Mouse (Mus musculus) stomach, embryonic 14.5 days (tissue): ENCODE data around the gene Usf2. TPM values are rescaled to one million over a fixed set of nuclear protein-coding genes. Genes with fewer than 3 reads are reported as not detected.

Source experiments
- ATAC-seq: fragments of 200-750 bp; cut with Nextera tagmentation; 2 replicates; pipeline ENCODE4 v1.8.0; 2017; ENCODE audit warnings: low read depth, moderate TSS enrichment; ENCODE audit not compliant: insufficient number of reproducible peaks, insufficient read depth, low FRiP score
- H3K27ac ChIP-seq: fragments of 300-500 bp; sonication (generic); 2 replicates; pipeline ENCODE4 v1.5.1; 2014; ENCODE audit warnings: mild to moderate bottlenecking, low read length, moderate library complexity, mixed read lengths
- H3K27me3 ChIP-seq: fragments of 300-500 bp; sonication (generic); 2 replicates; pipeline ENCODE4 v1.6.1; 2014; ENCODE audit warnings: low read length, control low read depth, mixed read lengths; ENCODE audit not compliant: control insufficient read depth, insufficient read depth
- H3K36me3 ChIP-seq: fragments of 300-500 bp; sonication (generic); 2 replicates; pipeline ENCODE4 v1.6.1; 2014; ENCODE audit warnings: mild to moderate bottlenecking, control low read depth, low read length, moderate library complexity, mixed read lengths; ENCODE audit not compliant: control insufficient read depth, insufficient read depth
- H3K4me1 ChIP-seq: fragments of 300-500 bp; sonication (generic); 2 replicates; pipeline ENCODE4 v1.6.1; 2014; ENCODE audit warnings: low read length, control low read depth, mixed read lengths; ENCODE audit not compliant: control insufficient read depth, insufficient read depth
- H3K4me2 ChIP-seq: fragments of 300-500 bp; sonication (generic); replicated peaks from 2 replicates; pipeline ENCODE4 v1.6.1; 2014; ENCODE audit warnings: low read depth, low read length, control low read depth
- H3K4me3 ChIP-seq: fragments of 300-500 bp; sonication (generic); 2 replicates; pipeline ENCODE4 v1.5.1; 2014; ENCODE audit warnings: low read depth, low read length, control low read depth
- H3K9ac ChIP-seq: fragments of 300-500 bp; sonication (generic); replicated peaks from 2 replicates; pipeline ENCODE4 v1.6.1; 2014; ENCODE audit warnings: low read depth, mild to moderate bottlenecking, control low read depth, low read length, moderate library complexity, mixed read lengths
- H3K9me3 ChIP-seq: fragments of 300-500 bp; sonication (generic); 2 replicates; pipeline ENCODE4 v1.6.1; 2016; ENCODE audit warnings: low read depth, low read length, control low read depth; ENCODE audit not compliant: control insufficient read depth
- WGBS: fragments of 180-500 bp; shearing (Covaris S2); extraction: QIAGEN DNeasy Blood & Tissue Kit; methylation state at CpG from one replicate; pipeline ENCODE4 v1.1.7; 2014; 5-methylcytosine and 5-hydroxymethylcytosine counted together
- polyA plus RNA-seq: library from polyadenylated mRNA; unstranded; fragments of >200 nt; fragmentation: Nextera tagmentation; extraction: Ambion mirVana; gene quantifications from 2 replicates; pipeline ENCODE4 v1.2.1, GENCODE M21; 2014

Gene Usf2
- 21.4 and 29.1 TPM in 2 replicates for polyA plus RNA-seq

DNA sequence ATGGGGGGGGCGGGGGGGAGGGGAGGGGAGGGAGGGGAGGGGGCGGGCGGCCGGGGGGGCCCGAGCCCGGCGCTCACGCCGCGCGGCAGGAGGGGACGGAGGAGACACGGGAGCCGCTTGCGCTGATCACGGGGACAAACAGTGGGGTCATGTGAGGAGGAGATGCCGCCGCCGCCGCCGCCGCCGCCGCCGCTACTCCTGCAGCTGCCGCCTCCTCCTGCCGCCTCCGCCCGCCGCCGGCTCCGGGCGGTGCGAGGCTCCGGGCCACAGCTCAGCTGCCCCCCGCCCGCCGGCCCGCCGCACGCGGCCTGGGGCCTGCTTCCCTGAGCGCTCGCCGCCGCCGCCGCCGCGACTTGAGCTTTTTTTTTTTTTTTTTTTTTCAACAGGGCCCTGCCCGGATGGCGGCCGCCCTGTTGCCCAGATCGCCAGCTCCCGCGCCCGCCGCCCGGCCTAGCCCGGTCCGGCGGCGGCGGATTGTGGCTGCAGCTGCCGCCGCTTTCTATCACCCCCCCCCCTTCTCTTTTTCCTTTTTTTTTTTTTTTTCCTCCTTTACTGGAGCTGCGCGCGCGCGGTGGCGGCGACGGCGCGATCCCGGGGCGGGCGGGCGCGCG, at the start of gene Usf2:
Gene Usf2 (minus strand): TSS at position 48 of the 611 bp plus-strand sequence.
- peaks cover 37% of the 10 kb centered on the region for H3K36me3 ChIP-seq
- H3K4me3 ChIP-seq: peak within 1 kb of the TSS; percentile 95
- H3K27me3 ChIP-seq: no peaks in the 10 kb centered on the region
- no peaks in the 10 kb centered on the region for H3K9me3 ChIP-seq
- peak within 1 kb of the TSS; percentile 83 for H3K4me2 ChIP-seq
- WGBS: under 1% methylated on average over 31 of the region's 82 CpGs
- H3K9ac ChIP-seq: peak within 1 kb of the TSS; percentile 99
- peak; percentile 34; the same call in 1 of the 2 replicates for ATAC-seq
- peaks cover 11% of the 10 kb centered on the region; the same call in 1 of the 2 replicates for H3K4me1 ChIP-seq
- H3K27ac ChIP-seq: peak within 1 kb of the TSS; percentile 98

DNA sequence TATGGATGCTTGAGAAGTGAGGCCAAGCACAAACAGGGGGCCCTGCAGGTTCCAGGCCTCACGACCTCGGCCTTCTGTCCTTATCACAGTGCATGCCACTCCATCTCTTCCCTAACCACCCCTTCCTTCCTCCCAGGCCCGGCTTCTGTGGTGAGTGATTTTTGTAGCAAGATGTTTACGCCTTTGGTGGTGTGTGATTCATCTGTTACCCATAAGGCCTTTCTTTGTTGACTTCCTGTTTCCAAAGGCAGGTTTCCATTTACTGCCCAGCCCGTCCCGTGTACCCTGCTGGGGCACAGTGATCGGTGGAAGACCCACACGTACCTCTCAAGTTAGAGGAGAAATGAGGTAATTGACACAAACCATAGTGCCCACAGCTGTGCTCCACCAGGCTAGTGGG, 46.0 kb upstream of the Usf2 start:
- no peak overlapping the region for H3K9ac ChIP-seq
- 66% methylated on average over 8 of the region's 8 CpGs for whole genome bisulfite sequencing
- no peak for ATAC-seq
- no peak overlapping the region for H3K4me2 ChIP-seq
- H3K27ac ChIP-seq: no peak overlapping the region
- H3K36me3 ChIP-seq: no peaks in the 10 kb centered on the region
- H3K9me3 ChIP-seq: no peaks in the 10 kb centered on the region
- peaks cover 11% of the 10 kb centered on the region; the same call in 1 of the 2 replicates for H3K4me1 ChIP-seq
- no peak overlapping the region for H3K4me3 ChIP-seq
- no peaks in the 10 kb centered on the region for H3K27me3 ChIP-seq

DNA sequence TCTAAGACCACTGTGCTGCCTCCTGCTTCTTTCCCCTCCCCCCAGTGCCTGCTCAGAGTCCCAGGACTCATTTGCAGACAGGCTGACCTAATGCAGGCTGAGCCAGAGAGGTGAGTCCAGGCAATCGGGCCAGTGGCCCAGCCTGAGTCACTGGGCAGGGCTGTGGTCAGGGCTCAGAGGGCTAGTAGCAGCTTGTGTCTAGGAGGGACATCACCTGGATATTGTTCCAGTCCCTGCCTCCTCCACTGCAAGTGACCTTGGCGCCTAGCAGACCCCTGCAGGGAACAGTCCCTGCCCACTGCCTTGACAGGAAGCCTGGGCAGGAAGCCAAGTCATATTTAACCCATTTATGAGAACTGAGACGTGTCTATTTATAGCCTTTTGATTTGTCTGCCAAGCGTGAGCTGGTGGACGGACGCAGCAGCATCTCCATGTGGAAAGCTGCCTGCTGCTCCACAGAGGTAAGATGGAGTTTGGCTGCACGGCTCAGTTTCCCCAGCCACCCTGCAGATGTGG, 44.0 kb upstream of the Usf2 start:
- no peak overlapping the region for H3K4me3 ChIP-seq
- peak overlapping the region; percentile 21; the same call in 1 of the 2 replicates for H3K27ac ChIP-seq
- ATAC-seq: peak; percentile 86; the same call in 1 of the 2 replicates
- H3K36me3 ChIP-seq: no peaks in the 10 kb centered on the region
- 12% methylated on average over 7 of the region's 7 CpGs for WGBS
- H3K9ac ChIP-seq: no peak overlapping the region
- H3K27me3 ChIP-seq: no peaks in the 10 kb centered on the region
- peaks cover 11% of the 10 kb centered on the region; the same call in 1 of the 2 replicates for H3K4me1 ChIP-seq
- H3K9me3 ChIP-seq: no peaks in the 10 kb centered on the region
- no peak overlapping the region for H3K4me2 ChIP-seq

DNA sequence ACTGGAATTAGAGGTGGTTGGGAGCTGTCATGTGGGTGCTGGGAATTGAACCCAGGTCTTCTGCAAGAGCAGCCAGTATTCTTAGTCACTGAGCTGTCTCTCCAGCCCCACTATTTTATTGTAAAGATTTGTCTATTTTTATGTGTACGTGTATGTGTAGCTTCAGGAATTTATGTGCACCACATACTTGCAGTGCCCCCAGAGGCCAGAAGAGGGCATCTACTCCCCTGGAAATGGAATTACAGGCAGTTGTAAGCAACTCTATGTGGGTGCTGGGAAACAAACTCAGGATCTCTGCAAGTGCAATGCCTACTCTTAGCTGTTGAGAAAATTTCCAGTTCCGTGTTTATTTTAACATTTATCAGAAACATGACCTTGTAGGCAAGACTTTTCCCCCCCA, 39.9 kb upstream of the Usf2 start:
- Histone ChIP-seq H3K4me1 (peaks cover 11% of the 10 kb centered on the region; the same call in 1 of the 2 replicates), H3K9me3 (no peaks in the 10 kb centered on the region), H3K27me3 (no peaks in the 10 kb centered on the region), H3K36me3 (no peaks in the 10 kb centered on the region), H3K27ac (no peak overlapping the region), H3K9ac (no peak overlapping the region), H3K4me3 (no peak overlapping the region), H3K4me2 (no peak overlapping the region)
- 87% methylated on average over 2 of the region's 2 CpGs for WGBS
- no peak for ATAC-seq

DNA sequence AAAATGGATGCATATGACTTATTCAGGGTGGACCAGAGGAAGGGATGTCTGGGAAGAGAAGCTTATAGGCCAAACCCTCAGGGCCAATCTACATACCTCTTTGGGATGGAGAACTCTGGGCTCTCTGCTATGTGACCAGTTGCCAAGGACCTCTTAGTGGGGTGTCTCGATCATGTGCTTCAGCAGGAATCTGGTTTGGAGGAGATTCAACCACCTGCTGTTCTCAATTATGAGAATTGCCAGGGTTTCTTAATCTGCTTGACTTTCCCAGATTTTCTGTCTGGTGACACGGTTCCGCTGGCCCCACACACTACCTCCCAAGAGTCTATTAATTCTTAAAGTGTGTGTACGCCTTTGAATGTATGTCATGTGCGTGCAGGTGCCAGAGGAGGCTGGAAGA, 37.4 kb upstream of the Usf2 start:
- H3K27me3 ChIP-seq: no peaks in the 10 kb centered on the region
- no peak overlapping the region for H3K4me3 ChIP-seq
- ATAC-seq: no peak
- no peaks in the 10 kb centered on the region for H3K9me3 ChIP-seq
- H3K4me1 ChIP-seq: no peaks in the 10 kb centered on the region
- WGBS: 85% methylated on average over 5 of the region's 5 CpGs
- H3K9ac ChIP-seq: no peak overlapping the region
- no peaks in the 10 kb centered on the region for H3K36me3 ChIP-seq
- no peak overlapping the region for H3K27ac ChIP-seq
- no peak overlapping the region for H3K4me2 ChIP-seq

DNA sequence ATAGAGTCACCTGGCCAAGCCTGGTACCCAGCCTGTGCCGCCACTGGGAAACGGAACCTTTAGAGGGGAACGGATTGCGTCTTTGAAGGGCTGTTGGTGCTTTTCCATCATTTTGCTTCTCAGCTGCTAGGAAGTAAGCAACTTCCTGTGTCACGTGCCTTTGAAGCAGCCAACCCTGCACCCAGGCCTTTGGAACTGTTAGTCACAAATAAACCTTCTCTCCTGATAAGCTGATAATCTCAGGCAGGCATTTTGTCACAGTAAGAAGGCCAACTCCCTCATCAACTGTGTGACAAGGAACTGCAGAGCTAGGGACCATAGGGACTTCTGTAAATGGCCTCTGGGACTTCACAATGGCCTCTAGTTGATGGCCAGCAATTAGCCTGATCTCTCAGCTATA, 35.5 kb upstream of the Usf2 start:
- ATAC-seq: no peak
- 70% methylated on average over 5 of the region's 5 CpGs for WGBS
- H3K27me3 ChIP-seq: no peaks in the 10 kb centered on the region
- H3K36me3 ChIP-seq: no peaks in the 10 kb centered on the region
- no peaks in the 10 kb centered on the region for H3K4me1 ChIP-seq
- no peak overlapping the region for H3K4me3 ChIP-seq
- H3K9ac ChIP-seq: no peak overlapping the region
- no peak overlapping the region for H3K4me2 ChIP-seq
- no peak overlapping the region for H3K27ac ChIP-seq
- no peaks in the 10 kb centered on the region for H3K9me3 ChIP-seq

DNA sequence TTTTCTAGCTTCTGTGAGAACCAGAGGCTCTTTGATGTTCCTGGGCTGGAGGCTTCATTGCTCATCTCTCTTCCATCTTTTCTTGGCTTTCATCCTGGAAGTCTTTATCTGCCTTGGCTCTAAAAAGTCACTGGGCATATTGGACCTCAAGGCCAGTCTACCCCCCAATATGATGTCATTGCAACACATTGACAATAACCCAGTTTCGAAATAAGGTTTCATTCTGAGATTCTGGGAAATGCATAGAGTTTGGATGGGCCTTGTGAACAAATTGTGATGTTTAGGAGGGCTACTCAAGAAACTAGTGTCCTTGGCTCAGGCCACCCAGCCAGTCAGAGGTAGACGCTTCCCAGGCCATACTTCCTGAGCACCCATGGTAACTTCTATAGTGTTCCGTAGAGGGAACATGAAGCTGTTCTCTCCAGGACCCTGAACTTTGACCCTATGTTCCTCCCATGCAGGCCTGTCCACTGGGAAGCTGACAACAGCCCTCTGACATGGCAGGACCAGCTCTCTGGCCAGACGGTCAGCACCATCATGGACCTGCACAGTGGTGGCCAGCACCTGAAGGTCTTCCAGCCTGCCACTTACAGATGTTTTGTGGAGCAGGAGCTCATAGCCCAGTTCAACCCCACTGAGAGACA, 32.0 kb upstream of the Usf2 start:
- no peak for ATAC-seq
- Histone ChIP-seq H3K27ac (no peak overlapping the region), H3K4me3 (no peak overlapping the region), H3K36me3 (no peaks in the 10 kb centered on the region), H3K9ac (no peak overlapping the region), H3K9me3 (no peaks in the 10 kb centered on the region), H3K4me1 (no peaks in the 10 kb centered on the region), H3K4me2 (no peak overlapping the region), H3K27me3 (no peaks in the 10 kb centered on the region)
- WGBS: 82% methylated on average over 4 of the region's 4 CpGs

DNA sequence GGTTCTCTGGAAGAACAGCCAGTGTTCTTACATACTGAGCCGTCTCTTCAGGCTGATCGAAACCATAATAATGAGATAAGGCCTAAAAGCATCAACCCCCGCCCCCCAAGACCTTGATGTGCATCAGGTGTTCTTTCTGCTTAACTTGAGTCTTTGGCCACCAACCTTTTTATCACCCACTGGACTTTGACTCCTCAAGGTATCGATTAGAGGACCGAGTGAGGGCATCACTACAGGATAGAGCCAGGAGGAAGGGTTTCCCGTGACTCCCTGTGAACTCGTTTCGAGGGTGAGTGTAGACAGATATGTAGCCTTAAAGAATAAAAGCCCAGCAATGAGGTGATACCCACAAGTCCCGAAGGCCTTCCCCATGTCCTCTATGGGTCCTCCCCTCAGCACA, 28.8 kb upstream of the Usf2 start:
- WGBS: 86% methylated on average over 9 of the region's 9 CpGs
- Histone ChIP-seq H3K27me3 (no peaks in the 10 kb centered on the region), H3K9ac (no peak overlapping the region), H3K9me3 (no peaks in the 10 kb centered on the region), H3K27ac (no peak overlapping the region), H3K4me2 (no peak overlapping the region), H3K4me3 (no peak overlapping the region), H3K36me3 (no peaks in the 10 kb centered on the region), H3K4me1 (no peaks in the 10 kb centered on the region)
- ATAC-seq: no peak
